Mouse (Mus musculus) midbrain, embryonic 15.5 days (tissue): ENCODE measurements around the gene Slc9a8. TPM values are rescaled to one million over a fixed set of nuclear protein-coding genes. Genes with fewer than 3 reads are reported as not detected.

ENCODE experiments used
- ATAC-seq: fragments of 200-750 bp; cut with Nextera tagmentation; replicated peaks from 2 replicates; pipeline ENCODE4 v1.8.0; 2017; ENCODE audit warnings: moderate TSS enrichment
- H3K27ac ChIP-seq: fragments of 300-500 bp; sonication (generic); 2 replicates; pipeline ENCODE4 v1.5.1; 2015; ENCODE audit warnings: mild to moderate bottlenecking, inconsistent platforms
- H3K27me3 ChIP-seq: fragments of 300-500 bp; sonication (generic); replicated peaks from 2 replicates; pipeline ENCODE4 v1.6.1; 2015; ENCODE audit warnings: inconsistent platforms
- H3K36me3 ChIP-seq: fragments of 300-500 bp; sonication (generic); replicated peaks from 2 replicates; pipeline ENCODE4 v1.6.1; 2015; ENCODE audit warnings: inconsistent platforms
- H3K4me1 ChIP-seq: fragments of 300-500 bp; sonication (generic); 2 replicates; pipeline ENCODE4 v1.6.1; 2015; ENCODE audit warnings: inconsistent platforms
- H3K4me2 ChIP-seq: fragments of 300-500 bp; sonication (generic); 2 replicates; pipeline ENCODE4 v1.6.1; 2015; ENCODE audit warnings: inconsistent platforms, mild to moderate bottlenecking, moderate library complexity
- H3K4me3 ChIP-seq: fragments of 300-500 bp; sonication (generic); 2 replicates; pipeline ENCODE4 v1.5.1; 2015; ENCODE audit warnings: mild to moderate bottlenecking, inconsistent platforms
- H3K9ac ChIP-seq: fragments of 300-500 bp; sonication (generic); 2 replicates; pipeline ENCODE4 v1.6.1; 2015; ENCODE audit warnings: mild to moderate bottlenecking, inconsistent platforms
- H3K9me3 ChIP-seq: fragments of 300-500 bp; sonication (generic); 2 replicates; pipeline ENCODE4 v1.6.1; 2016; ENCODE audit warnings: inconsistent platforms
- WGBS: fragments of 180-500 bp; shearing (Covaris S2); methylation state at CpG from one replicate; pipeline ENCODE4 v1.1.7; 2015; ENCODE audit warnings: mixed read lengths; 5-methylcytosine and 5-hydroxymethylcytosine counted together
- polyA plus RNA-seq: library from polyadenylated mRNA; unstranded; fragments of >200 nt; fragmentation: Nextera tagmentation; extraction: Ambion mirVana; gene quantifications from 2 replicates; pipeline ENCODE4 v1.2.1, GENCODE M21; 2015

Slc9a8 gene
- 20.2 and 23.2 TPM in 2 replicates for polyA plus RNA-seq

DNA sequence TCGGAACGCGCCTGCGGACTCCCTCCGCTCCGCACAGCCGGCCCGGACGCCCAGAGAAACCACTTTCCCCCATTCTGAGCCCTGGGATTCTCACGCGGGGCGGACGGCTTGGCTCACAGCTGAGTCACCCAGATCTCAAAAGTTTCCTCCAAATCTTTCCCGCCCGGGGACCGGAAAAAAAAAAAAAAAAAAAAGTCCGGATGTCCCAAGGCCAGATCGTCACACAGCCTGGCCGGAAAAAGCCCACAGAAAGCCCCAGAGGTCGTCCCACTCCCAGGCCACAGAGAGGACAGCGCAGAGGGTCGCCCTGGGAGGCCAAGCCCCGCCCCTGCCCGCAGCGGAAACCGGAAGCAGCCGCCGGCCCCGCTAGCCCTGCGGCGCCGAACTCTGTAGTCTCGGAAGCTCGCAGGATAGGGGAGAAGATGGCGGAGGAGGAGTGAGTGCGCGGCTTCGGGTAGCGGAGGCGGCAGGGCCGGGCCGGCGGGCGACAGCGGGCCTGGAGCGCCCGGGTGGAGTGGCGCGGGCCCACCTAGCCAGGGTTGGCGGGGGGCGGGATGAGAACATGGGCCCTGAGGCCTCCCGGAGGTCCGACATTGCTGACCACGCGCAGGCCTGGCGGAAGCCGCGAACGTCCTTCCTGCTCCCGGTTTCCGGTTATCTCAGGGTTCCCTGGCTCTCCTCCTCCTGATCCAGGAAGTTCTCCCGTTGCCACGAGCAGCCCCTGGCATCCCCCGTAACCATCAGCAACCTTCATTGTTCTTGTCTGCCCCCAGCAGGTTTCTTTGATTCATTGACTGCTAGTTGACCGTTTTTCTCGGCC, at the start of gene Slc9a8:
Gene Slc9a8 (plus strand): TSS at position 383 of the 820 bp plus-strand sequence.
- peak within 1 kb of the TSS; percentile 97 for H3K27ac ChIP-seq
- WGBS = under 1% methylated on average over 66 of the region's 66 CpGs
- peak within 1 kb of the TSS; percentile 56 for H3K4me3 ChIP-seq
- H3K9me3 ChIP-seq = no peaks in the 10 kb centered on the region
- peak within 1 kb of the TSS; percentile 79 for H3K9ac ChIP-seq
- H3K36me3 ChIP-seq = peaks cover 20% of the 10 kb centered on the region
- H3K4me2 ChIP-seq = peak within 1 kb of the TSS; percentile 87
- H3K27me3 ChIP-seq = no peaks in the 10 kb centered on the region
- peaks cover 22% of the 10 kb centered on the region for H3K4me1 ChIP-seq
- peak; percentile 97 for ATAC-seq

DNA sequence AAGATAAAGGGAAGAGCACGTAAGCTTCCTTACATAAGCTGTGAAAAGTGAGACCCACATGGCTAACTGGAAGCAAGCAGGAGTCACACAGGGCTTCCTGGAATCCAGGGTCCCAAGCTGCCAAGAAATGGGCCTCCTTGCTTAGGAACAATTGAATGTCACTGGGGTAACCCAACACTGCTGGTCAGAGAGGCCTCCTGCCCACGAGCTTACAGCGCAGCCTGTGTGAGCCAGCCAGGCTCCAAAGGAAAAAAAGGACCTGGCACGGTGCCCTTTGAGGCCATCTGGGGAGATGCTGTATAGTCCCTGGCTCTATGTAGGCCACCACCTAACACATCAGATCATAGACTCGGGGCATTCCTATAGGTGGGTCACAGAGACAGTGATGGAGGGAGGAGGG, 48.2 kb upstream of the Slc9a8 start:
- Histone ChIP-seq H3K4me3 (no peak overlapping the region), H3K9me3 (no peaks in the 10 kb centered on the region), H3K27ac (no peak overlapping the region), H3K4me1 (no peaks in the 10 kb centered on the region), H3K9ac (no peak overlapping the region), H3K36me3 (no peaks in the 10 kb centered on the region), H3K27me3 (no peaks in the 10 kb centered on the region), H3K4me2 (no peak overlapping the region)
- 80% methylated on average over 5 of the region's 5 CpGs for WGBS
- no peak for ATAC-seq

DNA sequence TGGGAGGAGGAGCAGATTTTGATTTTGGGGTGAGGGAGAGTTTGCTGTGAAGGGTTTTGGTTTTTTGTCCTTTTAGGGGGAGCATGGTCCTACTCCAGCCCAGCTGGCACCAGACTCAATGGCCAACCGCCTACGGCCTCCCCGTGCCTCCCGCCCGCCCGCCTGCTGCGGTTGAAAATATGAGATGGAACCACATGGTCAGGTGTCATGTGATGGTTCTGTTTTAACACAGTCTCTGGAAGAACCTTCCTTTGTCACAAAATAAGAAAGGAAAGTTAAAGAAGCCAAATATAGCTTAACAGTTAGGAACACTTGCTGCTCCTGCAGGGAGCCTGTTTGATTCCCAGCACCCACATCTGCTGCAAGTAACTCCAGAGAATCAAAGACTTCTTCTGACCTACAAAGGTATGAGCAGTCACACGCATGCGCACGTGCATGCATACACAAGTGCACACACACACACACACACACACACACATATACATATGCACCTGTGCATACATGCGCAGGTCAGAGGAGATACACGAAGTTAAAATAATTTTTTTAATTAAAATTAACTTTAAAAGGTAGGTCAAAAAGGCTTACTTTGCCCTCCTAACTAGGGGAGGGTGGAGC, 47.2 kb upstream of the Slc9a8 start:
- no peak for ATAC-seq
- H3K9ac ChIP-seq = no peak overlapping the region
- no peak overlapping the region for H3K27ac ChIP-seq

DNA sequence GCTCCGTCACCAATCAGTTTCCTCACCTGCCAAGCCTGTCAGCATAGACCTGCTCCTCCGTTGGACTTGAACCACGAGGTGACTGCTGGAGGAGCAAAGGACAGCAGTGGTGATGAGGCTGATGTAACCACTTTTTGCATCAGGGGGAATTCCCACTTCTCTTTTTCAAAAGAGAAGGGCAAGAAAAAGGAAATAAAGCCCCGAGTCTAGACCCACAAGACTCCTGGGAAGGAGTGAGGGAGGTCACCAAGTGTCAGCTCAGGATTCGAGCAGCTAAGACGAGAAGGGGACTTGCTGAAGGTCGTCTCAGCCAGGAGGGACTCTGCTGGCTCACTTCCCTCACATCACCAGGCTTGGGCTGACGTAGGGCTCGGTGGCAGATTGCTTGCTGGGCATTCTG, 46.4 kb upstream of the Slc9a8 start:
- Histone ChIP-seq H3K9ac (no peak overlapping the region), H3K4me1 (no peaks in the 10 kb centered on the region), H3K4me2 (no peak overlapping the region), H3K27me3 (no peaks in the 10 kb centered on the region), H3K27ac (no peak overlapping the region), H3K4me3 (no peak overlapping the region), H3K36me3 (no peaks in the 10 kb centered on the region), H3K9me3 (no peaks in the 10 kb centered on the region)
- 78% methylated on average over 9 of the region's 9 CpGs for WGBS
- ATAC-seq = no peak

More for the DNA sequence above, 47.2 kb upstream of the Slc9a8 start:
- 92% methylated on average over 12 of the region's 12 CpGs for WGBS
- Histone ChIP-seq H3K27me3 (no peaks in the 10 kb centered on the region), H3K36me3 (no peaks in the 10 kb centered on the region), H3K4me1 (no peaks in the 10 kb centered on the region), H3K4me2 (no peak overlapping the region), H3K4me3 (no peak overlapping the region), H3K9me3 (no peaks in the 10 kb centered on the region)

DNA sequence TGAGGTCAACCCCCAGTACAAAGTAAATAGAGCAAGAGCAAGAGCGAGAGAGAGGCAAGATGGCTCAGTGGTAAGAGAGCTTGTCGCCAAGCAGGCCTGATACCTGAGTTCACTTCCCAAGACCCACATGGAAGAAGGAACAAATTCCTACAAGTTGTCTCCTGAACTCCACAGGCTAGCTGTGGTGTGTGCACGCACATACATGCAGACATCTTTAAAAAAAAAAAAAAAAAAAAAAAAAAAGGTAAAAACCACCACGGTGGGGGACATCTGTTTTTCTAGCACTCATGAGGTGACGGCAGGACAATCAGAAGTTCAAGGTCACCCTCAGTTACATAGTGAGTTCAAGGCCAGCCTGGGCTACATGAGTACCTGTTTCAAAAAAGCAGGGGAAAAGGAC, 45.8 kb upstream of the Slc9a8 start:
- no peaks in the 10 kb centered on the region for H3K36me3 ChIP-seq
- no peak overlapping the region for H3K9ac ChIP-seq
- H3K9me3 ChIP-seq = no peaks in the 10 kb centered on the region
- no peak overlapping the region for H3K4me2 ChIP-seq
- no peaks in the 10 kb centered on the region for H3K27me3 ChIP-seq
- no peak overlapping the region for H3K27ac ChIP-seq
- no peak overlapping the region for H3K4me3 ChIP-seq
- 95% methylated on average over 5 of the region's 5 CpGs for WGBS
- ATAC-seq = no peak
- H3K4me1 ChIP-seq = no peaks in the 10 kb centered on the region

DNA sequence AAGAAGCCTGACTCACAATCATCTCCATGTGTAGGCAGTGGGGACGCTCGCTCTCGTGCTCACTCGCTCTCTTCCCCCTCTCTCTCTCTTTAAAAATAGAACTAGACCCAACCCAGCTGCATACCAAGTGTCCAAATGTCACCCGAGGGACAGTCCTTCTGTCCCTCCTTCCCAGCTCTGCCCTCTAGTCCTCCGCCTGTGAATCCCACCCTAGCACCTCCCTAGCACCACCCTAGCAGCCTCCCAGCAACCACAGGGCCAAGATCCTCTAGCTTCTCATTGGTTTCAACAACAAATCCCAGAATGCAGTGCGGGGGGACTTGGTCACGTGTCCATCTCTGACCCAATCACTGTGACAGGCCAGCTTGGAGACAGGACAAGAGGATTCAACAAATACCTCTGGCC, 45.4 kb upstream of the Slc9a8 start:
- no peaks in the 10 kb centered on the region for H3K36me3 ChIP-seq
- no peaks in the 10 kb centered on the region for H3K9me3 ChIP-seq
- H3K27ac ChIP-seq = no peak overlapping the region
- no peak overlapping the region for H3K4me2 ChIP-seq
- H3K4me3 ChIP-seq = no peak overlapping the region
- H3K9ac ChIP-seq = no peak overlapping the region
- H3K27me3 ChIP-seq = no peaks in the 10 kb centered on the region
- no peaks in the 10 kb centered on the region for H3K4me1 ChIP-seq
- no peak for ATAC-seq
- WGBS = 79% methylated on average over 8 of the region's 8 CpGs

DNA sequence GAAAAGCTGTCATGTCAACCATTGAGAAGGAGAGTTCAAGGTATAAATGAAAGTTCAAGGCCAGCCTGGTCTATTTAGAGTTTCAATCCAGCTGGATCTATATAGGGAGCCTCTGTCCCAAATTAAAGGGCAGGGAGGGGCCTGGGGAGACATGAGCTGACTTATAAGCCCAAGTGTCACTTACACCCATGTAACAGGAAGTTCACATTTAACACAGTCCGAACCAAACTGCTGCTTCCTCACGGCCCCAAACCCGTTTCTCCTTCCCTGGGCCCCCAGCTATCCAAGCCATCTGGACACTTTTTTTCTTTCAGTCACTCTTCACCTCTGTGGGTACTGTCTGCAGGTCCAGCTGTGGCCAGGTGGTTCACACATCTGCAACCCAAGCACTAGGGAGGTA, 43.8 kb upstream of the Slc9a8 start:
- H3K9ac ChIP-seq = no peak overlapping the region
- WGBS = 89% methylated on average over 3 of the region's 3 CpGs
- H3K4me2 ChIP-seq = no peak overlapping the region
- no peaks in the 10 kb centered on the region for H3K36me3 ChIP-seq
- H3K27me3 ChIP-seq = no peaks in the 10 kb centered on the region
- H3K9me3 ChIP-seq = no peaks in the 10 kb centered on the region
- no peak overlapping the region for H3K4me3 ChIP-seq
- ATAC-seq = no peak
- no peak overlapping the region for H3K27ac ChIP-seq
- H3K4me1 ChIP-seq = no peaks in the 10 kb centered on the region

DNA sequence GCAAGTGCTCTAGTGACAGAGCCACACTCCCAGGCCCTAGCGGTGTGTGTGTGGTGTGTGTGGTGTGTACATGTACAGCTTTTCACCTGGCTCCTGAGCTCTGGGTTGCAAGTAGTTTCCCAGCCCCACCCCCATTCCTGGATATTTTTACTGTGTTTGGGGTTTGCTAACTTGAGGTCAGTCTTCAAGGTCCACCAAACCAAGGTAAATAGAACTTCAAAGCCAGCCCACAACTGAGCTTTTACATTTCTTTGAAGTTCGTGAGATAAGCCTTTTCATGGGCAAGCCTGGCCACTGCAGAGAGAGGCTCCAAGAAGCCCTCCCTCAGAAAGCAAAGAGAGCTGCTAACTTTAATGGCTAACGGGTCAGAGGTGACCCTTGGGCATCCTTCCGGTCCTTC, 42.5 kb upstream of the Slc9a8 start:
- H3K27me3 ChIP-seq = no peaks in the 10 kb centered on the region
- H3K4me3 ChIP-seq = no peak overlapping the region
- no peak overlapping the region for H3K9ac ChIP-seq
- WGBS = 36% methylated on average over 4 of the region's 4 CpGs
- no peaks in the 10 kb centered on the region for H3K4me1 ChIP-seq
- ATAC-seq = no peak
- no peak overlapping the region for H3K4me2 ChIP-seq
- no peaks in the 10 kb centered on the region for H3K9me3 ChIP-seq
- H3K36me3 ChIP-seq = no peaks in the 10 kb centered on the region
- no peak overlapping the region for H3K27ac ChIP-seq

DNA sequence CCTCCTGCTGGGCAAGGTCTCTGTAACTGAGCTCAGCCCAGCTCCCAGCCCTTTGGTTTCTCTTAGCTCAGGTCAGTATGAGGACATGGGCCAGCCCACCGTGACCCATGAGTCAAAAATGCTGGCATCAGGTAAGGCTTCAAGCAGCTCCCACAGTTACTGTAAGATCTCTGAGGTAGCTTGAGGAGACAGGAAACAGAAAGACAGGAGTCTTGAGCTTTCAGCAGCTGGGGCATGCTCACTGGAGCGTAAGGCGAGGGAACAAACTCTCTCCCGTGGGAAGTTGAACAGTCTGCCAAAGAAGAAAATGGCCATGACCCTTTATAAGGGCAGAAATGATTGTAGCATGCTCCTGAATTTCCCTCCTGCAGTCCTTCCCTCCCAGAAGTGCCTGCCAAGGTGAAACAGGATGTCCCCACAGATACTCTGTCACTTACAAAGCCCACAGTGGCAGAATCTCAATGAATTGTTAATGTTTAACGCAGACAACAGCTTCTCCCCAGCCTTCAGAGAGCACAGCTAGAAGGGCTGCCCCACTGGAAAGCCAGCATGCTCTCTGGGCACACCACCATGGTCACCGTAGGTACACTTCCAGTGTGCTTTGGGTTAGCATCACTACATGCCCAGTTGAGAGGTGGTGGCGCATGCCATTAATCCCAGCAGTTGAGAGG, 40.8 kb upstream of the Slc9a8 start:
- Histone ChIP-seq H3K9me3 (no peaks in the 10 kb centered on the region), H3K27me3 (no peaks in the 10 kb centered on the region), H3K4me2 (no peak overlapping the region), H3K36me3 (no peaks in the 10 kb centered on the region), H3K4me3 (no peak overlapping the region), H3K4me1 (no peaks in the 10 kb centered on the region), H3K27ac (no peak overlapping the region), H3K9ac (no peak overlapping the region)
- 56% methylated on average over 7 of the region's 7 CpGs for WGBS
- ATAC-seq = no peak

DNA sequence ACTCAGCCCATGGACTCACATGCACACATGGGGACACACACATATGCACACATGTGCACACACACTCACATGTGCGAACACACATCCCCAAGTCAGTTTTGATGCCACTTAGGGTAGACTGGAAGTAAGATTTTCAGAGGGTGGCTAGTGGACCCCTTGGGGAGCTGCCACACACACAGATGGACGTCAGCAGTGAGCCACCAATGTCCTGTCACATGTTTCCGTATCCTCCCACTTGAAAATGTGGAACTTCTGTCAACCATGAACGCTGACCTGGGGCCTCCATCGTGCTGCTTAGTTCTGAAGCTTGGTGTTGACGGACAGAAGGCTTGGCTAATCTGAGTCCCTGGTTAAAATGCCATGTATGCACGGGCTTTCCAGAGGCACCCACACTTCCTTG, 39.9 kb upstream of the Slc9a8 start:
- H3K4me2 ChIP-seq = no peak overlapping the region
- no peak for ATAC-seq
- H3K9ac ChIP-seq = no peak overlapping the region
- 79% methylated on average over 7 of the region's 7 CpGs for WGBS
- H3K9me3 ChIP-seq = no peaks in the 10 kb centered on the region
- no peak overlapping the region for H3K27ac ChIP-seq
- H3K27me3 ChIP-seq = no peaks in the 10 kb centered on the region
- no peak overlapping the region for H3K4me3 ChIP-seq
- no peaks in the 10 kb centered on the region for H3K4me1 ChIP-seq
- H3K36me3 ChIP-seq = no peaks in the 10 kb centered on the region

DNA sequence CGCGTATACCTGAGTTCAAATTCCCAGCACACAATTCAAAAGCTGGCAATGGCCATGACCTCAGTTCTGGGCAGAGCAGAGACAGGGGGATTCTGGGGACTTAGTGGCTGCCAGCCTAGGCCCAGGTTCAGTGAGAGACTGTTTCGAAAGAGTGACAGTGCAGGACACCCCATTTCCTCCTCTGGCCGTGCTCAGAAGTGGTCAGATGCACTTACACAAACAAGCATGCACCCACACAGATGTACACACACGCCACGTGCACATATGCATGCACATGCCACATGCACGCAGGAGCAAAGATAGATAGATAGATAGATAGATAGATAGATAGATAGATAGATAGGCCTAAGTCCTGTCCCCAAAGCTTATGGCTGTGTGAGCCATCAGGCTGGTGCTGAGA, 39.1 kb upstream of the Slc9a8 start:
- no peaks in the 10 kb centered on the region for H3K27me3 ChIP-seq
- no peak overlapping the region for H3K4me3 ChIP-seq
- H3K9me3 ChIP-seq = no peaks in the 10 kb centered on the region
- H3K4me2 ChIP-seq = no peak overlapping the region
- H3K4me1 ChIP-seq = no peaks in the 10 kb centered on the region
- H3K27ac ChIP-seq = no peak overlapping the region
- no peak for ATAC-seq
- WGBS = 86% methylated on average over 7 of the region's 7 CpGs
- H3K36me3 ChIP-seq = no peaks in the 10 kb centered on the region
- H3K9ac ChIP-seq = no peak overlapping the region

DNA sequence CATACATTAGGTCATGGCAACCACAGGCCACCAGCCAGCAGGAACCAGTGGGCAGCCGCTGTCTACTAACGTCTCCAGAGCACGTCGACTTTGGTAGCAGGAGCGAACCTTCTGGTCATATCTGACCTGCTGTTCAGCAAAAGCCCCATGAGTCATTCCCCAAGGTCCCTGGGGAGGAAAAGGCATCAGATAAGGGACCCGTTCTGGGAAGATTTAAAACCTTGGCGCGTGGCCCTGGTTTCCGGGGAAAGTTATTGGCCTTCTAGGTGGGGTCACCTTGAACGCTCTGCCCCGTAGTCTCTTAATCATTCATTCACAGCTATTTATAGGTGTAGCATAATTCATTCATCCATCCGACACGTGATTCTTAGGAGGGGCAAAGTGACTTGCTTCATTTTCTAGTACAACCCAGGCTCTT, 37.8 kb upstream of the Slc9a8 start:
- Histone ChIP-seq H3K36me3 (no peaks in the 10 kb centered on the region), H3K4me2 (no peak overlapping the region), H3K27me3 (no peaks in the 10 kb centered on the region), H3K9me3 (no peaks in the 10 kb centered on the region), H3K4me3 (no peak overlapping the region), H3K4me1 (no peaks in the 10 kb centered on the region), H3K9ac (no peak overlapping the region), H3K27ac (no peak overlapping the region)
- ATAC-seq = no peak
- WGBS = 90% methylated on average over 13 of the region's 13 CpGs
